Mouse (Mus musculus): ENCODE results near the gene Cyth1. TPM values are rescaled to one million over a fixed set of nuclear protein-coding genes. Genes with fewer than 3 reads are reported as not detected.

The Cyth1 gene
- 6.8 and 14.3 TPM in 2 replicates for total RNA-seq (2014; fragmentation: Nextera tagmentation)
- 11.2 and 17.7 TPM in 2 replicates for total RNA-seq (2017)

DNA sequence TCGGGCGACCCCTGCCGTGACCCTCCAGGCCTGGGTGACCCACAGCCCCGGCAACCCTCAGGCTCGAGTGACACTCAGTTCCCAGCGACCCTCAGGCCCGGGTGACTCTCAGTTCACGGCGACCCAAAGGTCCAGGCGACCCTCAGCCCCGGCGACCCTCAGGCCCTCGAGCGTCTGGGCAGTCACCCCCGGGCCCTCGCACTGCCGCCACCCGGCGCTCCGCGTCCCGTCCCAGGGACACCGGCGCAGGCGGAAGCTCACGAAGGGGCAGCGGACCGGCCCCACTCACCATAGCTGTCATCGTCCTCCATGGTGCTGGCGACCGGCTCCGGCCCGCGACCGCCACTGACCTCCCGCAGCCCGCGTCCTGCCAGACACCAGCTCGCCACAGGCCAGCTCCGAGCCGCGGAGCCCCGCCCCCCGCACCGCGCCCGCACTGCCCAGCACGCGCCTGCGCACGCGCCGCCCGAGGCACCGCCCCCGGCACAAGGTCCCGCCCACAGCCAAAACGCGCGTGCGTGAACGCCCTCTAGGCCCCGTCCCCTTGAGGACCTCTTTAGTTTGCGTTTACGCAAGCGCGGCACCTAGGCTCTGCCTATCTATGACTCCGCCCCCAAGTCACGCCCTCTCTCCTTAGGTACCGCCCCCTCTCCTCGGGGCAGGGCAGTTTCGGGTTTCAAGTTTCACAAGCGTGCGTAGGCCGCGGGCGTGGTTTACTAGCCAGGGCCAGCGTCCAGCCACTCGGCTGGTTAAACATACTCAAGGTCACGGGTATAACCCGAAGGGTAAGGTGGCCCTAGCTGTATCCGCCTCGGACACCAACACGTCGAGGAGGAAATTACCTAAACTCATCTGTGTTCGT, at the start of gene Cyth1:
TSS of gene Cyth1 (minus strand) at position 443 of the 862 bp plus-strand sequence.
- peak; percentile 90 for ATAC-seq (replicated peaks; ENCODE audit: low FRiP score, low TSS enrichment, poor library complexity, severe bottlenecking)

DNA sequence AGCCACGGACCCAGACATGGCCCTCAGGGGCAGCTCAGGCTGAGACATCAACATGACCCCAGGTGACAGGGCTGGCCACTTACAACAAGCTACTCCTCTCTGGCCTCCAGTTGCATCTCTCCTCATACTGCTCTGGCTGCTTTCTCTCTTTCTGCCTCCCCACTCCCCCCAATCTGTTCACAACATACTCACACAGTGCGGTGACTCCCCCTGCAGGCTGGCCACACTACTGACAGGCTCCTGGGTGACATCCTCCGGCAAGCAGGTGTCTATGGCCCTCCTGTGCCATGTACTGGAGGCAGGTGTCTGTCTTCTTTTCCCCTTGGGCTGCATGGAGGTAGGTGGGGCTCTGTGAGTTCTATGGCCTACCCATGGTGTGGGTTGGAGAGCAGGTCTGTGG, 49.6 kb upstream of the Cyth1 start:
- no peak for ATAC-seq (replicated peaks; ENCODE audit: low FRiP score, low TSS enrichment, poor library complexity, severe bottlenecking)

DNA sequence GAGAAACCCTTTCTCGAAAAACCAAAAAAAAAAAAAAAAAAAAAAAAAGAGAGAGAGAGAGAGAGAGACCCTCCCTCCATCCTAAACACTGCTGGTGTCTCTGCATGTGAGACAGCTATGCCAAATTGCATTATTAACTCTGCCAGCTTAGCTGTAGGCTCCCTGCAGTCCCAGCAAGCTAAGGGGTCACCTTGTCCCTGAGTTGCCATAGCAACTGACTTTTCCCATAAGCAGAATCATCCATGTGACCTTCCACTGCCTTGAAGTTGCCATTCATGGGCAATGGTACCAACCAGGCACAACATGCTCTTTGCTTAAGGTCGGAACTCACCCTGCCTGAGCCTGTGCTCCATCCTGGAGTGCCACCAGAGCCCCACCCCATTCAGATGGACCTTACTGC, 46.6 kb upstream of the Cyth1 start:
- no peak for ATAC-seq (replicated peaks; ENCODE audit: low FRiP score, low TSS enrichment, poor library complexity, severe bottlenecking)

DNA sequence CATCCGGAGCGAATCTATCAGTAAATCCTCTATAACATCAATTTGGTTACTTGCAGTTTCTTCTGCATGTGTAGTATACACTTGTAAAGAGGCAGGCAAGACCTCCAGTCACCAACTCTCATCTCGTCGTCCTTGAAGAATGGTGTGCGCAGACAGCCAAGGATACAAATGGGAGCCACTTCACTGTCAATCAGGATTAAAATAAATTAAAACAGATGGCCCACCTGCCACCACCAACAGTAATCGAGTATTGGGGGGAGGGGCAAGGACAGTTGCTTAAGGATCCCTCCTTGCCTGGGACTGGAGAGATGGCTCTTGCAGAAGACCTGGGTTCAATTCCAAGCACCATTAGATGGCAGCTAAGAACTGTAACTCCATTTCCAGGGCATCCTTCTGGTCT, 44.3 kb upstream of the Cyth1 start:
- no peak for ATAC-seq (replicated peaks; ENCODE audit: low FRiP score, low TSS enrichment, poor library complexity, severe bottlenecking)

DNA sequence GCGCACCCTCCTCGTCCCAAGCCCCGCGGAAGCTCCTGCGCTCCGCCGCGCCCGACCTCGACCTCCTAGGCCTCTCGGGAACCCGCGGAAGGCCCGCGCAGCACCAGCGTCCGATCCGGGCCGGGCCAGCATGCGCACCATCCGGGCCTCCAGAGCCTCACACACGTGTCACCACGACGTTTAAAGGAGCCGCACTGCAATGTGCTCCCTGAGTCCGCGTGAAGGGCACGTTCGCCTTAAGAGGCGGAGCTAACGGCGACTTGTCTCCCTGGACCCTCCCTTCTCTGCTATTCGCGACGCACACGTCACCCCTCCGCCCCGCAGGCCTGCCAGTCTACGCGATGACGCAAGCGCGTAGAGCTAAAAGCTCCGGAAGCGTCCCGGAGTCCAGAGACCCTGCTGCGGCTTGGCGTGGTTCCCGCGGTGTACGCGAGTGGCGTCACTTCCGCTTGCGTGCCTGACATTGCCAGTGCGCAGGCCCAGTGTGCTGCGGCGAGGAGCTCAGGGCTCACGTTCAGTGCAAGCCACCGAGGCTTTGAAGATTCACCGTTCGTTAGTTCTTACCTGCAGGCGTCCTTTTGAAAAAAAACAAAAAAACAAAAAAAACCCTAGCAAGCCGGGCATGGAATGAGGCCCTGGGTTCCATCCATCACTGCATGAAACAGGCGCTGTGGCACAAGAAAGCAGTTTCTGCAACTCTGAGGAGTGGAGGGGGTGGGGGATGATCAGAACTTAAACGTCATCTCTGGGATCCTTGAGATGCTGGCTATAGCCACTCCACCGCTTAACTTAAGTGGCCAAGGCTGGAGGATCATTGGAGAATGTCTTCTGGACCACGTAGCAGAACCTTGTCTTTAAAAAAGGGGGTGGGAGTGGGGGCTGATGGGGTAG, 41.9 kb upstream of the Cyth1 start, which contains the start of gene Usp36:
TSS of gene Usp36 (minus strand) at position 246 of the 891 bp plus-strand sequence.
- peak; percentile 97 for ATAC-seq (replicated peaks; ENCODE audit: low FRiP score, low TSS enrichment, poor library complexity, severe bottlenecking)

DNA sequence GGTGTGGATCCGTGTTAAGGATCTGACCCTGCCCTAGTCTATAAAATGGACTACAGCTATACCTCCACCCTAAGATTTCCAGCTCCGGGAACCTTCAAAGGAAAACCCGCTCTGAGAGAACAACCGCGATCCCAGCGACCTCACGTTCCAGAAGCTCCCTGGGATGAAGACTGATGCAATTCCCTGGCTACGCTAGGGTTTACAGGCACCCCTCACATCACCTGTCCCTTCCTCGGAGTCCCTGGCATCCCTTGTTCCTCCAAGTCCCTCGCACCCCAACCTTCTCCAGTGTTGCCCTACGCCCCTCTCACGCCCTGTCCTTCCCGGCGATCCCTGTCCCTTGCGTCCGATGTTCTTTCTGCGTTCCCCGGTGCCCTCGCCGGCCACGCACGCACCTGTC, 41.2 kb upstream of the Cyth1 start:
- no peak for ATAC-seq (replicated peaks; ENCODE audit: low FRiP score, low TSS enrichment, poor library complexity, severe bottlenecking)

DNA sequence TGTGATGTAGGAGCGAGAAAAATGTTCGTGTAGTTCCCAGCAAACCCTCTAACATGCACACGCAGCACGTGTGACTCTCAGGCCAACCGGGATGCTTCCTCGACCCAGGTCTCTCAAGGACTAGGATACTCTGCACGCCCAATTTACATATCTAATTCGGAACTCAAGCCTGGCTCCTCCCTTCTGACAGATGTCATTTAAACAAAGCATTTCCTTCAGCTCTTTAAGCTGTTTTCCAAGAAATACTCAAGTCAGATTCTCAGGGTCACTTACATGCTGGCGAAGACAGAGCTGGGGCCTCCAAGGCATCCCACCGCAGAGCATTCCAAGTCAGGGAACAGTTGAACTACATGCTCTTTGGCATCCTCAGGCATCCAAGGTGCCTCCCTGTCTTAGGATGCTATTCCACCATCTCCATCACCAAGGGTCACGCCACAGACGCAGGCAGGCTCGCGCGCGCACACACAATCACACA, 40.7 kb upstream of the Cyth1 start:
- ATAC-seq (replicated peaks; ENCODE audit: low FRiP score, low TSS enrichment, poor library complexity, severe bottlenecking): peak; percentile 60

DNA sequence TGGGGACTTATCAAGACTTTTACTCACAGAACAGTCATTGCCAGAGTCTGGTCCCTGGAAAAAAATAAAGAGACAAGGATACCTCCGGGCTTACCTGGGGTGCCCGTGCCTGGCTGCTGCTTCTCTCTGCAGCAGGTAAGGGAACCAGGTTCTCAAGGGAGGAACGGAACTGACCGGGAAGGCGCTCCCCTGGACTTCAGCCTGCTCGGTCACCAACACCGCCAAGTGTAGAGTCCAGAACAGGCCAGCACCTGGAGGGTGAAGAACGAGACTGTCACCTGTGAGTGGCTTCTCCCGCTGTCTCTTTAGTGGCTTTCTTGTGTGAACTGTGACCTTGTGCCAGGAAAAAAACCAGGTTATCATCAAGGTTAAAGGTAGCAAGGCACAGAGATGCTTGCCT, 39.2 kb upstream of the Cyth1 start:
- no peak for ATAC-seq (replicated peaks; ENCODE audit: low FRiP score, low TSS enrichment, poor library complexity, severe bottlenecking)

DNA sequence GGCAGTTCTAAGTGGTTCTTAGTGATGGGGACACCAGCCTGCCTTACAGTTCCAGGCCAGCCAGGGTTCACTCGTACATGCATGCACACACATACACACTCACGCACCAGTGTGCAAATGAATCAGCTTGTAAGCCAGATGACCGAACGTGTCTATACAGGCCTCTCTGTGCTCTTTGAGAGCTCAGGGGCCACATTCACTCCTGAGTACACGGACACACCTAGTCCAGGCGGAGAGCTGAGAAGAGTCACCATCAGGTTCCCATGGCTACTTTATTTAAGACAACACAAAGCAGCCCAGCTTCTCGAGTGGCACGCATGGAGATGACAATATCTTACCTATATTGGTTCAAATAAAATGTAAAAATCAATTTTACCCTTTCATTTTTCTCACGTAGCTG, 38.0 kb upstream of the Cyth1 start:
- ATAC-seq (replicated peaks; ENCODE audit: low FRiP score, low TSS enrichment, poor library complexity, severe bottlenecking): no peak

DNA sequence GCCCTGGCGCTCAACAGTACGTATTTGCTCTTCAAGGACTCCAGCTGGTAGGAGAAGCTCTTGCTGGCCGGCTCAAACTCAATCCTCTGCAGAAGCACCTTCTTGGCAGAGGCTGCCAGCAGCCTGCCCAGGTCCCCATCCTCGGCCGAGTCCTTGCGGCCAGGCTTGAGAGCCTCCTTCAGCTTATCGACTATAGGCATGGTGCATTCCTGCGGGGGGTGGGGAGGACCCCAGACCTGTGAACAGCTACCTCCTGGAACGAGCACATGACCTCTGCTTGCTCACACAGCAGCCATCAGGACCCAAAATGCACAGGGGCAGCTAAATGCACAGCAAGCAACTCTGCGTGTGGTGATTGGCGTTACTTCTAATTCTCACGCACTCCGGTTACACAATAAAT, 37.4 kb upstream of the Cyth1 start:
- ATAC-seq (replicated peaks; ENCODE audit: low FRiP score, low TSS enrichment, poor library complexity, severe bottlenecking): no peak

DNA sequence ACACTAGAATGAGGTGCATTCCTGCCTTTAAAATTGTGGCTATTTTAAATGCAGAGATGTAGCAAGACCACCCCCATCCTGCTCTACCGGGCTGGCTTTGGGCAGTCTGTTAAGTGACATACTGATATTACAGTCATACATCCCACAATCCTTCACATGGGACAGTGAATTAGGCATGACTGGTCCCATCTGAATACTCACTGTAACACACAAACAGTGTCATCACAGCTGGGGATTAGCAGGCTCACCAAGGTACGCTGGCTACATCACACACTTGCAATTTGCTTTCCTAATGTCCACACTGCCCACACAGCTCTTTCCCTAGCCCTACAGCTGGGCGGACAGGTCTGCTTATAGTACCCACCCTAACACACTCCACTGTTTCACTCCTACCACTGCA, 31.8 kb upstream of the Cyth1 start:
- ATAC-seq (replicated peaks; ENCODE audit: low FRiP score, low TSS enrichment, poor library complexity, severe bottlenecking): no peak

DNA sequence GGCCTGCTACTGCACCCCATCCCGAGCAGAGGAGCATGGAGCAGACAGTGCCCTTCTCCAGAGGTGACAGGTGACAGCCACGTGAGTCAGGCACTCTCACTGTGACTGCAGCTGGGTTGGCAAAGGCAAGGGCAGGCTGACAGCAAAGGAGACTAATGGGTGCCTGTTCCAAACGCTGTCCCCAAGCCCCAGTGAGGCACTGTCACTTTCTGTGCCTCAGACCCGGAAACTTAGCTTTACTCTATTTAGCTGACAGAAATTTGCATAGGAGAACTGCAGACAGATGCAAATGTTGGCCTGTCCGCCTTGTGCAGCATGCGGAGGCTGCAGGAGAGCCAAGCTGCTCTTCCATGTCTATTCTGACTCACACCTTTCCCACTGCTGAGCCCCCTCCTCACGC, 27.9 kb upstream of the Cyth1 start:
- ATAC-seq (replicated peaks; ENCODE audit: low FRiP score, low TSS enrichment, poor library complexity, severe bottlenecking): no peak

DNA sequence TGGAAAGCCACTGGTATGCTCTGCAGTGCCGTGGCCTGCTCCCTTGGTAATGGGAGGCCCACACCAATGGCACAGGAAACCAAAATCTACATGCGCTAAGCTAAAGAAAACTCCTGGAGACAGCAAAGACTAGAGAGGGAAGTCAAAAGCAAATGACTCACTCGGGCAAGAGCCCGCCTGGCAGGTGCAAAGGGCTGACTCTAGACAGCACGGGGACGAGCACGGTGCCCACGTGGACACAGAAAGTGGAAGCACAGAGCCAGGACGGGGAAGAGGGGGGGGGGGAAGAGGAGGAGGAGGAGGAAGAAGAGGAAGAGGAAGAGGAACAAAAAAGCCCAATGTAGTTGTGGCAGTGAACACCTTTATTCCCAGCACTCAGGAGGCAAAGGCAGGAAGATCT, 26.7 kb upstream of the Cyth1 start:
- ATAC-seq (replicated peaks; ENCODE audit: low FRiP score, low TSS enrichment, poor library complexity, severe bottlenecking): no peak

DNA sequence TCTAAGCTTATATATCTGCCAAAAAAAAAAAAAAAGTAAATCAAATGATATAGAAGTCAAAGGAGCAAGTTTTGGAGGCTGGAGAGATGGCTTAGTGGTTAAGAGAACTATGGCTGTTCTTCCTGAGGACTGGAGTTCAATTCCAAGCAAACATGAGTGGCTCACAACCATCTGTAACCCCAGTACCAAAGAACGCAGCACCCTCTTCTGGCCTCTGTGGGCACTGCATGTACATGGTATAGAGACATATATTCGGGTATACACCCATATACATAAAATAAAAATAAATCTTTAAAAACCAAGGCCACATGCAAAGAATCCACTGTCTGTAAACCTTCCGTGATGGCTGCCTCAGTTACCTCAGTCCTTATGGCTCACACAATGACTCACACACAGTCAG, 21.4 kb upstream of the Cyth1 start:
- ATAC-seq (replicated peaks; ENCODE audit: low FRiP score, low TSS enrichment, poor library complexity, severe bottlenecking): no peak

DNA sequence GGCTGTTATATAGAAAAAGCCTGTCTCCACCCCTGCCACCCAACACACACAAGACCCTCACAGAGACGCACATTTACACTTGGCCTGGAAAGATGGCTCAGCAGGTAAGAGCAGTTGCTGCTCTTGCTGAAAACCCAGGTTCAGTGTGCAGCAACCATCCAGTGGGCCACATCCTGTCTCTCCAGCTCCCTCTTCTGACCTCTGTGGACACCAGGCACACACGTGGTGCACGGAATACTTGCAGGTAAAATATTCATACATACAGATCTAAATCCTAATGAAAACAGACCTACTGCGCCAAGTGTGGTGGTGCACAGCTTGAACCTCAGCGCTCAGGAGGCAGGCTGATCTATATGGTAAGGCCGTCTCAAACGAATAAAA, 18.3 kb upstream of the Cyth1 start:
- no peak for ATAC-seq (replicated peaks; ENCODE audit: low FRiP score, low TSS enrichment, poor library complexity, severe bottlenecking)

DNA sequence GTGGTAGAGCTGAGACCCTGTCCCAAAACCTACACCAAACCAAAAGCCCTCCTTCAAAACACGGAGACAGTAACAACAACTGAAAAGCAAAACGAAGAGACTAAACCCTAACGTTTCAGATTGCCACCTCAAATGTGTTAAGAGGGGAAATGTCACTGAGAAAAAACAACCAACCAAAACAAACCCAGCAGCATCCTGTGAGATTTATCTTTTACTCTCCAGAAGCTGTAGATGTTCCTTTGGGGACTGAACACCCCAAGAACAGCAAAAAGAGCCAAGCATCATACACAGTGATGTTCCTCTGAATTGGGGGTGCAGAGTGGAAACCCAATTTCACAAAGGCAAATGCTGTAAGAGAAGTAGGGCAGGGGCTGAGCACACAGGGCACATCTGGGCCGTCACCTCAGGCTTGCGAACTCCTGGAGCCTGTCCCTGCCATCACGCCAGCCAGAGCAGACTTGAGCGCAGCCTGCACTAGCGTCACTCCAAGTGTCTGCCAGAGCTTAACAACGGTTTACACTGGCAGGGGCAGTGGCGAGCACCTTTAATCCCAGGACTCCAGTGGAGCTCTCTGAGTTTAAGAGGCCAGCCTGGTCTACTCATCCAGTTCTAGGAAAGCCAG, 17.8 kb upstream of the Cyth1 start:
- ATAC-seq (replicated peaks; ENCODE audit: low FRiP score, low TSS enrichment, poor library complexity, severe bottlenecking): no peak

DNA sequence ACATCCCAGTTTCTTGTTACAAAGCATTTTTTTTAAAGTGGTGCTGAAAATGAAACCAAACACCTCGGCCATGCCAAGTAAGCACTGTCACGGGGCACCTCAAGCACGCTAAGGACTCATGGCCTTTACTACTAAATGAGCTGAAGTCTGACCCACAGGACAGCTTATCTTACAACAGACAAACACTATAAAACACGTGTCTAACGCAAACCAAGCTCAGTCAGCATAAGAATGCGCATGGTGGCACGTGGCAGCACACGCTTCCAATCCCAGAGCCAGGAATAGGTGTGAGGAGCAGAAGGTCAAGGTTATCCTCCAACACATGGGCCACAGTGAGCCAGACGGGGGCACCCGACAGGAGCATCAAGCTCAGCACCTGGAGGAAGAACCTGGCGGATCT, 17.2 kb upstream of the Cyth1 start:
- ATAC-seq (replicated peaks; ENCODE audit: low FRiP score, low TSS enrichment, poor library complexity, severe bottlenecking): no peak

DNA sequence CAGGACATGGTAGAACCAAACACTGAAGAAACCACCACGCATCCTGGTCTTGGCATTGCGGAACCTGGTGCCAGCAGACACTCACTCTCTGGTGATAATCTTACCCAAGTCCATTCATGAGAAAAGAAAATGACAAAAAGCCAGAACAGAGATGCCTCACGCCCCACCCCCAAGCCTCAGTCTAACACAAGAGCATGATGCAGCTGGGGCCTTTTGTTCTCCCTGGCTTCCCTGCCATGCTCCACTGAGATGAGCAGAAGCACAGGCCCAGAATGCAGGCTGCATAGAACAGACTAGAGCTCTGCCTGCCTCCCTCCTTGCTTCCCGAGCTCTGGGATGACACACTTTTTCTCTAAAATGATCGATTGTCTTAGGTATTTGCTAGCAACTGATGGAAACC, 14.8 kb upstream of the Cyth1 start:
- no peak for ATAC-seq (replicated peaks; ENCODE audit: low FRiP score, low TSS enrichment, poor library complexity, severe bottlenecking)

DNA sequence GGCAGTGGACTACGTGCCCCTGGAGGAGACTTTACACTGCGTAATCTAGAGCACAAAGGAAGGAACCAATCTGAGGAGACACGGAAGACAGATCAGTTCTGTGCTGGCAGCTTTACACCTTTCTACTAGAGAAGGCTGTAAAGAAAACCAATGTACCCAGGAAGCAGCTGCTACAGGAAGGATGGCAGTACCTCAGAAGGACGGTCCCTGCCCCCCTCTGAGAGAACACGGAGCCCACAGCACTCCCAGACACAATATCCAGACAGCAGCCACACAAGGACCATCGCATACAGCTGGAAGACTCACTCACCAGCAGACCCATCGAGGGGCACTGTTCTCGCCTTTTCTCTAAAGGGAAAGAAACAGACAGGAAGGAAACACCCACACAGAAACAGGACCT, 11.7 kb upstream of the Cyth1 start:
- no peak for ATAC-seq (replicated peaks; ENCODE audit: low FRiP score, low TSS enrichment, poor library complexity, severe bottlenecking)

DNA sequence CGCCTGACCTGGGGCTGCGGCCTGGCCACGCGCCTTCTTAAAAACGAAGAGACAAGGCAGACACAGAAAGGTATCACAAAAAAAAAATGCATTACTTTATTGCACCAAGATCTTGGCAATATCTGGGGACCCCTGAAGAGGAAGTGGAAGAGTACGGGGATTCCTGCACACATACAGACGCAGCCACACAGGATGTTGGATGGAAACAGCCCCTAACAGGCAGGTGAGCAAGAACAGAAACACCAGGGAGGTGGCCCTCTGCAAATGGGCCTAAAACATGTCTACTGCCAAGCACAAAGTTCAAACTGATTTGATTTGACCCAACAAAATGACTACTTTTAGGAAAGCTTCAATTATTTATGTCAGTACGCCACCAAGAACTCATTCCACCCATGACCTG, 11.2 kb upstream of the Cyth1 start:
- ATAC-seq (replicated peaks; ENCODE audit: low FRiP score, low TSS enrichment, poor library complexity, severe bottlenecking): no peak
